Mouse (Mus musculus): ENCODE measurements around the gene Xlr5a. TPM values are rescaled to one million over a fixed set of nuclear protein-coding genes. Genes with fewer than 3 reads are reported as not detected.
"Not testable (repeated sequence)": the region's sequence is repeated elsewhere in the genome, so short reads cannot be mapped to it uniquely, and the experiment has no call there.

The Xlr5a gene
- not detected in 2 replicates for polyA plus RNA-seq (2012; ENCODE audit: insufficient read depth, low replicate concordance)

DNA sequence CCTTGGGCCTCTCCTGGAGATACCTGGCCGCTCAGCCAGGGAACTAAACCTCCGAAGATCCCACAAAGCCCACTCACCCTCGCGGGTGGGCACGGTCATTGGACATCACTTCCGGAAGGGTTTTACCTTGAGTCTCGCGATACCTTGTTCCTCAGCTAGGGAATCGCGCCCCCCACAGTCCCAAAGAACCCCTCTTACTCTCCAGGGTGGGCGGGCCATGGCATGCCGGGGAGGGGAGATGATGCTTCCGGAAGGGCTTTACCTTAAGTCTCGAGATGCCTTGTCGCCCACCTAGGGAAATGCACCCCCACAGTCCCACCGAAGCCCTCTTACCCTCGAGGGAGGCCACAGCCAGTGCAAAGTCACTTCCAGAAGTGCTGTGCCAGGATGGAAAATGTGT, at the start of gene Xlr5a, which contains the start of gene Xlr5c:
Gene Xlr5a, minus strand, starts transcription at position 101 of the 400 bp plus-strand sequence.
Gene Xlr5c, minus strand, starts transcription at position 101 of the 400 bp plus-strand sequence.
- H3K36me3 ChIP-seq (replicated peaks; ENCODE audit: low read length); H3K9me3 ChIP-seq; H3K4me3 ChIP-seq (replicated peaks); H3K27me3 ChIP-seq (replicated peaks); H3K4me1 ChIP-seq: not testable (repeated sequence)

DNA sequence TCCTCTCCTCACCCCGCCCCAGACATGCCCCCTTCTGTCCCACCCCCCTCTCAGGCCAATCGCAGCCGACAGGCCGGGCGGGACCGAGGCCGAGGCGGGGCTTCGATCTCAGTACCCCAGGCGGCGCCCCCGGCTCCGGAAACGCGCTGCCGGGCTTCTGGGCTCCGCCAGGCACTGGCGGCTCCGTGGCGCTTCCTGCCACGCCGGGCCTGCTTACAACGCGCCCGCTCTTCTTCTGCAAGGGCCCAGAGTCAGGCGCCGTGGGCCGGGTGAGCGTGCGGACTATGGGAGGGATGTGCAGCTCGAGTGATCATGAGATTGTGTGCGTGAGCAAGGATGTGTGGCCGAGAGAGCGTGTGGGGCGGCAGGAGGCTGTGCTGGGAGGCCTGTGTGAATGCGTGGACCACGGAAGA, 49.7 kb upstream of the Xlr5a start, which contains the start of gene Zfp275:
Gene Zfp275, plus strand, starts transcription at position 139 of the 413 bp plus-strand sequence.
- H3K36me3 ChIP-seq (replicated peaks; ENCODE audit: low read length): peaks cover 17% of the 10 kb centered on the region
- peaks cover 25% of the 10 kb centered on the region for H3K4me1 ChIP-seq
- peaks cover 9% of the 10 kb centered on the region for H3K27me3 ChIP-seq (replicated peaks)
- no peak for TF ChIP-seq FLI1 (IDR thresholded peaks at IDR 0.05; ENCODE audit: low read length)
- no peak for TF ChIP-seq GATA1 (IDR thresholded peaks at IDR 0.05; ENCODE audit: borderline replicate concordance, low read length)
- no peaks in the 10 kb centered on the region for H3K9me3 ChIP-seq
- peak within 1 kb of the TSS; percentile 97 for H3K4me3 ChIP-seq (replicated peaks)

- Histone ChIP-seq H3K4me1 (peaks cover 25% of the 10 kb centered on the region), H3K36me3 (replicated peaks; ENCODE audit: low read length) (peaks cover 17% of the 10 kb centered on the region), H3K4me3 (replicated peaks) (peak overlapping the region; percentile 97), H3K27me3 (replicated peaks) (peaks cover 10% of the 10 kb centered on the region), H3K9me3 (no peaks in the 10 kb centered on the region)
- no peak for TF ChIP-seq GATA1 (IDR thresholded peaks at IDR 0.05; ENCODE audit: borderline replicate concordance, low read length)
- TF ChIP-seq FLI1 (IDR thresholded peaks at IDR 0.05; ENCODE audit: low read length): no peak
These were observed 49.3 kb upstream of the Xlr5a start for GRCm38 (mm10) chrX:73342068-73342467.

DNA sequence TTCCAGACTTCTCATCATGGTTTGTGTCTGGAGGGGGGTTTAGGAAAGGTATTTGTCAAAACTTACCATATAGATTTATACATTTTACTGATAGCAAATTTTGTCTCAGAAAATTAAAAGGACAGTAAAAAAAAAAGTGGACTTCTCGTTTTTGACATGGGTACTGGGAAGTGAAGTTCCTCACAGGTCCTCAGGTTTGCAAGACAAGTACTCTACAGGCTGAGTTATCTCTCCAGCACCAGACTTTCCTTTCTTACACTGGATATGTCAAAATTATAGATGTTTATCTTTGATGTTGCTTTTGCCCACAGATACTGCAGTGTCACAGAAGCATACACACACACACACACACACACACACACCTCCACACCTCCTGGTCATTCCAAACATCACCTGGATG, 48.7 kb upstream of the Xlr5a start:
- Histone ChIP-seq H3K9me3 (no peaks in the 10 kb centered on the region), H3K27me3 (replicated peaks) (peaks cover 15% of the 10 kb centered on the region), H3K4me1 (peaks cover 25% of the 10 kb centered on the region), H3K4me3 (replicated peaks) (no peak overlapping the region), H3K36me3 (replicated peaks; ENCODE audit: low read length) (peaks cover 17% of the 10 kb centered on the region)
- TF ChIP-seq GATA1 (IDR thresholded peaks at IDR 0.05; ENCODE audit: borderline replicate concordance, low read length) (no peak), FLI1 (IDR thresholded peaks at IDR 0.05; ENCODE audit: low read length) (no peak)

DNA sequence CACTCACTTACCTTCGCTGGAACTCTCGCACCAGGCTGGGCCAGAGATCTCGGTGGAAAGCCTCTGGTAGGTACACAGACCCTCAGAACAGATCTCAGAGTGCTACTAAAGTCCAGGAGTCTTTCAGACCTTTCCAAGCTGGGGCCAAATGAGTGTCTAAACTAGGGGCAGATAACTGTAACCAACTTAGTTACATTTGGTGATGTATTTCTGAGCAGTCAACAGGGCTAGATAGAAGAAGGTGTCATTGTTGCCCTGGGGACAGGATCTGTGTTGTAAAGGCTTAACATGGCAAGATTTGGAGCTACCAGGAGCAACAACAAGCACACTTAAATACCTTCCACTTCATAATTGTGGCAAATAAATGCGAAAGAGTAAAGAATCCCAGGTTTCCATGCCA, 44.0 kb upstream of the Xlr5a start, which contains the start of gene Gm45015:
Gene Gm45015, minus strand, starts transcription at position 101 of the 400 bp plus-strand sequence.
- Histone ChIP-seq H3K36me3 (replicated peaks; ENCODE audit: low read length) (no peaks in the 10 kb centered on the region), H3K4me1 (peaks cover 11% of the 10 kb centered on the region), H3K4me3 (replicated peaks) (no peak within 1 kb of the TSS), H3K27me3 (replicated peaks) (peaks cover 26% of the 10 kb centered on the region), H3K9me3 (no peaks in the 10 kb centered on the region)
- TF ChIP-seq GATA1 (IDR thresholded peaks at IDR 0.05; ENCODE audit: borderline replicate concordance, low read length) (no peak), FLI1 (IDR thresholded peaks at IDR 0.05; ENCODE audit: low read length) (no peak)

DNA sequence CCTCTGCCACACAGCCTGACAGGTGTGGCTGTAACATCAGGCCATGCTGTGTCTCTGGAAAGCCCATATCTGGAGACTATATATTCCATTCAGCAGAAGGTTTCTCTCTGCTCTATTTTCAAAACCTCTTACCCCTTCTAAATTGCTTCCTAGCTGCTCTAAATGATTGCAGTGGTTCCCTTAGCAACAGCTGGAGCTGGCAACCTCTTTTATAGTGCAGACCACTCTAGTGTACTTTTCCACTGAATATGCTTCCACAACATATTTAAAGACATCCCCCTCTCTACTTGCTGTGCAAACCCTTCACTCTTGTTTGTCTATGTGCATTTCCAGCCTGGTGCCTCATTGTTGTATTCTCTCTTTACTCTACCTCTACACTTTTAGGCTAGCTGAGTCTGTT, 40.8 kb upstream of the Xlr5a start:
- H3K27me3 ChIP-seq (replicated peaks): peaks cover 28% of the 10 kb centered on the region
- H3K36me3 ChIP-seq (replicated peaks; ENCODE audit: low read length): no peaks in the 10 kb centered on the region
- TF ChIP-seq GATA1 (IDR thresholded peaks at IDR 0.05; ENCODE audit: borderline replicate concordance, low read length) (no peak), FLI1 (IDR thresholded peaks at IDR 0.05; ENCODE audit: low read length) (no peak)

GRCm38 (mm10) chrX:73327215-73327614, 34.4 kb upstream of the Xlr5a start:
- Histone ChIP-seq H3K9me3 (no peaks in the 10 kb centered on the region), H3K27me3 (replicated peaks) (peaks cover 7% of the 10 kb centered on the region), H3K36me3 (replicated peaks; ENCODE audit: low read length) (no peaks in the 10 kb centered on the region), H3K4me1 (peaks cover 7% of the 10 kb centered on the region; the same call in 1 of the 2 replicates), H3K4me3 (replicated peaks) (no peak overlapping the region)
- TF ChIP-seq FLI1 (IDR thresholded peaks at IDR 0.05; ENCODE audit: low read length): no peak
- TF ChIP-seq GATA1 (IDR thresholded peaks at IDR 0.05; ENCODE audit: borderline replicate concordance, low read length): no peak

More for the DNA sequence above, 40.8 kb upstream of the Xlr5a start:
- H3K9me3 ChIP-seq: no peaks in the 10 kb centered on the region
- H3K4me1 ChIP-seq: peaks cover 8% of the 10 kb centered on the region
- H3K4me3 ChIP-seq (replicated peaks): no peak overlapping the region

- no peaks in the 10 kb centered on the region for H3K36me3 ChIP-seq (replicated peaks; ENCODE audit: low read length)
- no peak for TF ChIP-seq GATA1 (IDR thresholded peaks at IDR 0.05; ENCODE audit: borderline replicate concordance, low read length)
- TF ChIP-seq FLI1 (IDR thresholded peaks at IDR 0.05; ENCODE audit: low read length): no peak
- H3K4me1 ChIP-seq: peaks cover 6% of the 10 kb centered on the region
- no peaks in the 10 kb centered on the region for H3K9me3 ChIP-seq
- H3K4me3 ChIP-seq (replicated peaks): no peak overlapping the region
- peaks cover 3% of the 10 kb centered on the region for H3K27me3 ChIP-seq (replicated peaks)
These were observed 28.3 kb upstream of the Xlr5a start for GRCm38 (mm10) chrX:73321029-73321428.

DNA sequence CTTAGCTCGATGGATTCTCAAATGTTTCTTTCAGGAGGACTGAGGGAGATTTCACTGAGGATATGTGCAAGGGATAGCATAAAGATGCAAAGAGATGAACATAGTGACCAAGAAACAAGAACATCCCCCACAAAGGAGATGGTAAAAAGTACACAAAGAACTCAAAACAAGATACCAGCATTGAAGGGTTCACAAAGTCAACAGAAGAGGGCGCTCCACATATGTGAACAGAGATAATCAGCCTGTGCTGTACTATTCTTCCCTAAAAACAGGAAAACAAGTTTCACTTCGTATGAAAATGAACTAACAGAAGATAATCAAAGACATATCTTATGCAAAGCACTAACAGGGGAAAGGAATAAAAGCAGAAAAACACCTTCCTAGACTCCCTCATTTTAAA, 19.7 kb upstream of the Xlr5a start:
- TF ChIP-seq GATA1 (IDR thresholded peaks at IDR 0.05; ENCODE audit: borderline replicate concordance, low read length) (no peak), FLI1 (IDR thresholded peaks at IDR 0.05; ENCODE audit: low read length) (no peak)
- Histone ChIP-seq H3K4me1 (no peaks in the 10 kb centered on the region), H3K4me3 (replicated peaks) (no peak overlapping the region), H3K27me3 (replicated peaks) (peaks cover 16% of the 10 kb centered on the region), H3K9me3 (no peaks in the 10 kb centered on the region), H3K36me3 (replicated peaks; ENCODE audit: low read length) (no peaks in the 10 kb centered on the region)

DNA sequence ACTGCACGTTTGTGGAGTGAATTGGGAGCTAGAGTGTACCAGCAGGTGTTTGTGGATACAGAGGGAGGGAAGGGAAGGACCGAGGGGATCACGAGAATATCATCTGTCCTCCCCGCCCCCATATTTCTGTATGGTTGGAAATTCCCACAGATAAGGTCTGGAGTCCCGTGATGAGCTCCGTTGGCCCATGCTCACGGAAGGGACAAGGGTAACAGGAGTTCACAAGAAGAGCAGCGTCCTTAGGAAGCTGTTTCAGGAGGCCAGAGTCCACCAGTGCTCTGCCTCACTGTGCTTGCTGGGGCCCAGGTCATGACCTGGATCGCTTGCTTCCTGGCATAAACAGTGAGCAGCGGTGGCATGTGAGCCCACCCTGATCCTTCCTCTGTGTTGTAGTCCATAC, 3.0 kb upstream of the Xlr5a start:
- H3K9me3 ChIP-seq; H3K4me3 ChIP-seq (replicated peaks); H3K27me3 ChIP-seq (replicated peaks): not testable (repeated sequence)

DNA sequence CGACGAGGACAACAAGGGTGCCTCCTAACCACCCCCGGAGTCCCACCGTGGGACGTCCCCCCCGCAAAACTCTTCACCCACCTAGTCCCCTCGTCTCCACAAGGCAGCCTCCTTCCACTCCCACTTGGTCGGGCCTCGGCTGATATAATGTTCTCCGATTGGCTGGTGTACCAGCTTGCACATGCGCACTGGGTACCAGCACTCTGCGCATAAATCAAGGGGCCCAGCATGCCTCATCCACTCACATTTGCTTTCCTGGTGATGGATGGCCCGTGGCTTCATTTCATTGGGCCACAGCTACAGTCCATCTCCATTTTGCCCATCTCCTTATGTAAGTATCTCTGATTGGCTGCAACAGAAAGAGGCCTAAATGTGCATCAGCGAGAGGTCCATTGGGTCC, 27.5 kb downstream of the Xlr5a start, which contains the start of gene Xlr3c:
Gene Xlr3c, minus strand, starts transcription at position 121 of the 400 bp plus-strand sequence.
- H3K27me3 ChIP-seq (replicated peaks); H3K9me3 ChIP-seq; H3K4me1 ChIP-seq; H3K36me3 ChIP-seq (replicated peaks; ENCODE audit: low read length); H3K4me3 ChIP-seq (replicated peaks): not testable (repeated sequence)

More for the DNA sequence above, 3.0 kb upstream of the Xlr5a start:
- H3K36me3 ChIP-seq (replicated peaks; ENCODE audit: low read length); H3K4me1 ChIP-seq: not testable (repeated sequence)

- H3K4me1 ChIP-seq; H3K9me3 ChIP-seq; H3K27me3 ChIP-seq (replicated peaks); H3K4me3 ChIP-seq (replicated peaks); H3K36me3 ChIP-seq (replicated peaks; ENCODE audit: low read length): not testable (repeated sequence)
These were observed 30.3 kb downstream of the Xlr5a start for GRCm38 (mm10) chrX:73262428-73262827.

DNA sequence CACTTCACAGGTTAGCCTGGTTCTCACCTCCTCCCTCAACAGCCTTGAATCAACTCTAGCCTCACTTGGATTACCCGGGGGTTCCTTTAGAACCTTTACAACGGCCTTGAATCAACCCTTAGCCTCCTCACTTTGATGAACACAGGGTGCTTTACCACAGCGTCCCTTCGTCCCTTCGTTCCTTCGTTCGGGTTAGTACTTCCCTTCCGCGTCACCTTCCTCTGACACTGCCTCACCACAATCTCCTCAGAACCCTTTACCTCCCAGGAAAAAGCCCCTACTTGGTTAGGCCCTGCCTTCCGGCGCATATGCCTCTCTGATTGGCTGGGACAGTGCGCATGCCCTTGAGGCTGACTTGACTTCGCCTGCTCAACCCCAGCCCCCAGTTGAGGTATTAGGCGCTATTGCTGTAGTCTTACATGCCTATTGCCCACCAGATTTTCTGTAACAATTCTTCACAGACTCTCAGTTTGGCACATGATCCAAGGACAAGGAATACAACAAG, 49.9 kb downstream of the Xlr5a start, which contains the start of gene Xlr4c:
Gene Xlr4c, minus strand, starts transcription at position 310 of the 505 bp plus-strand sequence.
- H3K4me3 ChIP-seq (replicated peaks); H3K27me3 ChIP-seq (replicated peaks); H3K36me3 ChIP-seq (replicated peaks; ENCODE audit: low read length); H3K9me3 ChIP-seq; H3K4me1 ChIP-seq: not testable (repeated sequence)

Data from megakaryocyte, embryonic 14.5 days (primary cell).